Mouse (Mus musculus) G1E-ER4 (cell line): ENCODE measurements around the gene Gm20388. TPM values are rescaled to one million over a fixed set of nuclear protein-coding genes. Genes with fewer than 3 reads are reported as not detected.

Source experiments
- GATA1 ChIP-seq: IDR thresholded peaks from one replicate; pipeline ENCODE4 v1.8.0; 2012; ENCODE audit warnings: low read length, inconsistent platforms
- polyA plus RNA-seq: library from polyadenylated mRNA; stranded (reverse); fragments of >175 nt; gene quantifications from 2 replicates; pipeline ENCODE4 v1.2.3, GENCODE M21; 2012

The Gm20388 gene
- polyA plus RNA-seq, 1 experiment: not detected

DNA sequence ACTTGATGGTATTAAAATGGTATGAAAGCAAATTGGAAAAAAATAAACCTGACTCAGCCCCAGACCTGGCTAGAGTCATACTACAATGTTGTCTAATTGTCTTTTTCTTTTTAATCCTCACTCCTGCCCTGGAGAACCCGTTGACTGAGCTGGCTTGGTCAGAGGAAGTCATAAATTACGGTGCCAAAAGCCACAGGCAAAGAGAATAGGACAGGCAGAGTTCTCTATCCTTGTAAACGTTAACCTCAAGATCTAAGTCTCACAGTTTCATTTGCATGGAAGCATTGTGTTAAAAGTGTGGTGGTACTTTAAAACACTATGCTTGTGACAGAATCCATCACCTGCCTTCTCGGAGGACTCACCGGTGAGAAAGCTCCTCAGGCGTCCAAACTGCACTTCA is 4097.2 kb downstream of the Gm20388 start:
- no peak for TF ChIP-seq GATA1

DNA sequence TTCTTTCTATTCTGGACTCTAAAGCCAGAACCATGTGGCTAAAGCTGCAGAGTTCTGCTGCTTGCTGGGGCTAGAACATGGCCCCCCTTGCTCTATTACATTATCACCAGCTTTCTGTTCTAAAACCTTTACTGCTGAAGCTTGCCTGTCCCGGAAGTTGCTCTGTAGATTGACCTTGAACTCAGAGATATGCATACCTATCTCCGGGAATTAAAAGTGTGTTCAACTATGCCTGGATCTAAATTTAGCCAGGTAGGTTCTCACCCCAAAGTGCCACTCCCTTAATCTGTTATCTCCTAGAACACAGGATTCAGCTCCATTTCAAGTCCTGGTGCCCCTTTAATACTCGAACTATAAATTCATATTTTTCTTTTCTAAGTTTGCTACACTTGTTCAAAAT is 4100.9 kb downstream of the Gm20388 start:
- TF ChIP-seq GATA1: no peak

DNA sequence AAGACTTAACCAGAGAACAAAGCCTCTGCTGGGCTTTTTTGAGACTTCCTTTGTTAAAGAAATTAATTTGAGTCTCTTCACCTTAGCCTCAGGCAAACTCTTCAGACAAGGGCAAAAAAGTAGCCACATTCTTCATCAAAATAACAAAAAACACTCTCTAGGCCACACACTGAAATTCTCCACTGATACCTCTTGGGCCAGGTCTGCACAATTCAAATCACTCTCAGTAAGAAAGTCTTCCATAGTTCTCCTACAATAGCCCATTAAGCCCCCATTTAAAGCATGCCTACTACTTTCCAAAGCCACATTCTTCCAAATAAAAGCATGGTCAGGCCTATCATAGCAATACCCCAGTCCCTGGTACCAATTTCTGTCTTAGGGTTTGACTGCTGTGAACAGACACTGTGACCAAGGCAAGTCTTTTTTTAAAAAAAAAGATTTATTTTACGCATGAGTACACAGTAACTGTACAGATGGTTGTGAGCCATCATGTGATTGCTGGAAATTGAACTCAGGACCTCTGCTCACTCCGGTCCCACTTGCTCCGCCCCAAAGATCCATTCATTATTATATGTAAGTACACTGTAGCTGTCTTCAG is 4101.4 kb downstream of the Gm20388 start:
- no peak for TF ChIP-seq GATA1

DNA sequence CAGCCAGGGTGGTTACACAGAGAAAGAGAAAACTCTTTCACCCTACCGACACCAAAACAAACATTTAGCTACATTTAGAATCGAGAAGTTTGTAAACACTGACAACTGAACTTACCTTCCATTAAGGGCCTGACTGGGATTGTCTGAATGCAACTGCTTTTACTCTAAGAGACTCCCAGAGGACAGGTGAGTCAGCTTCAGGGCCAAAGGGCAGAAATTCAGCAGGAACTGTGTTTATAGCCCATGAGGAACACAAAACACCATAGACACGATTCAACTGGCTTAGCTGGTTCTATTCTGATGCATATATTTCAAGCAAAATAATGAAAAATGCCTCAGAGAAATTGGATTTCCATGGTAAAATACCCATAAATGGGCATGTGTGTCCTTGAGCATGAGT is 4104.1 kb downstream of the Gm20388 start:
- no peak for TF ChIP-seq GATA1

DNA sequence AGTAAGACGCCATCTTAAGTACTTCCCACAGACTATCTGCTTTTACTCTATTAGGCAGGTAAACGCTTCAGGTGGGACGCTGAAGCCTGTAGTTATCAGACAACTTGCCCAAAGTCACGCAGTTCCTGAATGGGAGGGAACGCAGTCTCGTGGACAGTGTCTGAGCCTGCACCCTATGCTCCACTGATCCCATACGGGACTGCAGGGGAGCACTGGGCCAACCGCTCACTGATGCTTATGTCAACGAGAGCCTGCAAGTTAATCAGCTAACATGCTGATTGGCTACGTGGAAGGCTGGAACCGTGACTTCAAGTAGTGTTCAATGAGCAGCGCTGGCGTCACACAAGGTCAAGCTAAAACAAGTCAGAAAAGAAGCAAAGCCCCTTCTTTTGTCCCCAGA is 4109.1 kb downstream of the Gm20388 start:
- no peak for TF ChIP-seq GATA1

DNA sequence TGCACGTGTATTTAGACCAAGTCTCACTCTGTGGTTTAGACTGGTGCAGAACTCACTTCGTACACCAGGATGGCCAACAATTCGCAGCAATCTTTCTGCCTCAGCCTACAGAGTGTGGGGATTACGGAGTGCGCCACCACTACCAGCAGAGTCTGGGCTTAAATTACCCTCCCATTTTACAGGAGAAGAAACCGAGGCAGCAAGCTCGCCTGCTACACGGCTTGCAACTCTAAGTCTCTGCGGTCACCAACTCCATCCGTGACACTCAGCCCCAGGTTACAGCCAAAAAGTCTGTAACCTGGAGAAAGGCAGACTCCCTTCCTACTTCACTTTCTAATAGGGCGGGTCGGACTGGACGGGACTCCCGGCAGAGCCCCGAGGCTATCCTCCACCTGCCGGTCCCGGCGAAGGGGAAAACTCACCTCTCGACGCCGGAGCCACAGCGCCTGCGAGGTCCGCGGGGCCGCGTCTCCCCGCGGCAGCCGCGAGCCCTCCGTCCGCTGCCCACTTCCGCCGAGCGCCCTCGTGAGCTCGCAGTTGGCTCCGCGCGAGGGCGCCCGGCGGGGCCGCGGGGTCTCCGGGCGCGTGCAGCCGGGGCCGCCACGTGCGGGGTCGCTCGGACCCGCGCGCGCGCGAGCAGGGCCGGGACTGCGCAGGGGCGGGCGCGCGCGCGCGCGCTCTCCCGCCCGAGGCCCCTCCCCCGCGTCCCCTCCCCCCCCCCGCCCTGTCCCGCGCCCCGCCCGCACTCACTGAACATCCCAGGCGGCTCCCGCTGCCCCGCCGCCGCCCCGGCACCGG is 4110.0 kb downstream of the Gm20388 start:
- no peak for TF ChIP-seq GATA1

DNA sequence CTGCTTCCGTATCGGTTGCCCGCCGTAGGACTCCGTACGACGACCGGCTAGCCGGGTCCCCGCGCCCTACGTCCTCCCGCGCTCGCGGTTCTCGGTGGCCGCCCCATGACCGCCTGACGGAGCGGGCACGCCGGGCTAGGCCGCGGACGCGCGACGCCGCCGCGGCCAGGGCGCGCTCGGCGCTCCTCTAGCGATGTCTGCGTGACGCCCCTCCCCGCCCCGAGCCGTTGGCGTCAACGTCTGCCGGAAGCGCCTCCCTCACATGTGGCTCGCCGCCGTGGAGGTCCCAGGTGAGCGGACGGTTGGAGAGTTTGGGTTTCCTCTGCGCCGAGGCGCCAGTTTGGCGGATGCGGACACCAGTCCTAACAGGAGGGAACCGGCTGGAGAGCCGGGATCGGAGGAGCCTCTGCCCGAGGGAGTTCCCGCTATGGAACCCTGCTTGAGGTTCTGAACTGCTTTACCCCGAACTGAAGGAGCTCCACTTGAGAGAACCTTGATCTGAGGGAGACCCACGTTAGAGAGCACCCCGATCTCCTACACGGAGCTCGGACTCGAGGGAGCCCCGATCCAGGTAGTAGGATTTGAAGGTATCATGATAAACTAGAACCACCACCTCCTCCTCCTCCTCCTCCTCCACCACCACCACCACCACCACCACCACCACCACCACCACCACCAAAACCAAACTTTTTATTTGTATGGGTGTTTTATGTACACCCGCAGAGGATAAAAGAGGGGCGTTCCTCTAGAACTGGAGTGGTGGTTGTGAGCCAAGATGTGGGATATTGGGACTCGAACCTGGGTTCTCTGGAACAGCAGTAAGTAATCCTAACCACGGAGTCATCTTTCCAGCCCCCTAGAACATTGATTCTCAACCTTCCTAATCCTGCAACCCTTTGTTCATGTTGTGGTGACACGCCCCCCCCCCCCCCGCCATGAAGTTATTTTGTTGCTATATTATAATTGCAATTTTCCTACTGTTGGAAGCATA is 4110.9 kb downstream of the Gm20388 start, which contains the start of the genes Taf5l and Urb2:
Gene Taf5l, minus strand, starts transcription at position 161 of the 991 bp plus-strand sequence.
Gene Urb2, plus strand, starts transcription at position 272 of the 991 bp plus-strand sequence.
- TF ChIP-seq GATA1: no peak

DNA sequence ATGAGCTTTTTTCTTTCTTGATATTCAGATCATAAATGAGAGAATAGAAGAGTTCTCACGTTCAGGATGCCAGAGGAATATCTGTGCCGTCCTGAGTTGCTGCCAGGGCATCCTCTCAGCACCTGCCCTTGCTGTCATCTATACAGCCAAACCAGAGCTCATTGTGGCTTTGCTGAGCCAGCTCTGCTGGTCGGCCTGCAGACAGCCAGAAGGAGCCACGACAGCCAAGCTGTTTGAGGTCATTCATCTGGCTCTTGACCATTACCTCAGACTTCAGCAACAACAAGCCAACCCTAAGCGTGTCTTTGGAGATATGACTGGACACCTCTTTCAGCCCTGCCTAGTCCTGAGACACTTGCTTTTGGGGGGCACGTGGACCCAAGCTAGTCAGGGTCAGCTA is 4117.2 kb downstream of the Gm20388 start:
- TF ChIP-seq GATA1: no peak

DNA sequence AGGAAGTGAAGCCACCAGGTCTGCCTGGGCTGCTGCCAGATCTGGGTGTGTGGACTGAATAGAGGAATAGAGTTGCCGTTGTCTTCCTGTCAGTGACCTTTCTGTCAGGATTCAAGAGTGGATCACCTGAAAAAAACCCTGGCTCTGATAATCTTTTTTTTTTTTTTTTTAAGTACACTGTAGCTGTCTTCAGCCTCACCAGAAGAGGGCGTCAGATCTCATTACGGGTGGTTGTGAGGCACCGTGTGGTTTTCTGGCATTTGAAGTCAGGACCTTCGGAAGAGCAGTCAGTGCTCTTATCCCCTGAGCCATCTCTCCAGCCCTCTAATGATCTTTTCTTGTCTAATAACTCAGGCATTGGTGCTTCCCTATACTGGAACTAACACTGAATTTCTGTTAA is 4122.8 kb downstream of the Gm20388 start:
- TF ChIP-seq GATA1: no peak

DNA sequence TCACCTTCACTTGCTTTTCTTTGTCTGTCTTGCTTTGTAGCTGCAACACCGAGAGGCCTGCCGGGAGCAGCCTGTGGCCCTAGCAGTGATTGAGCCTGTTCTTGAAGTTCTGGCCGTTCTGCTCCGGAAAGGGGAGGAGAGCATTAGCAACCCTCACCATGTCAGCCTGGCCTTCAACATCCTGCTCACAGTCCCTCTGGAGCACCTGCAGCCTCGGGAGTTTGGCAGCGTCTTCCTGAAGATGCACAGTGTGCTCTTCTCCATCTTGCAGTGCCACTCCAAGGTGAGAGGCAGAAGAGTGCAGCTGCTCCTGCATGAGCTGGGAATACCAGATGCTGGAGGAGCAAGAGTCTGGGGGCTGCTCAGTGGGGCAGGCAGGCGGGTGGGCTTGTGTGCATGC is 4127.5 kb downstream of the Gm20388 start:
- TF ChIP-seq GATA1: no peak

DNA sequence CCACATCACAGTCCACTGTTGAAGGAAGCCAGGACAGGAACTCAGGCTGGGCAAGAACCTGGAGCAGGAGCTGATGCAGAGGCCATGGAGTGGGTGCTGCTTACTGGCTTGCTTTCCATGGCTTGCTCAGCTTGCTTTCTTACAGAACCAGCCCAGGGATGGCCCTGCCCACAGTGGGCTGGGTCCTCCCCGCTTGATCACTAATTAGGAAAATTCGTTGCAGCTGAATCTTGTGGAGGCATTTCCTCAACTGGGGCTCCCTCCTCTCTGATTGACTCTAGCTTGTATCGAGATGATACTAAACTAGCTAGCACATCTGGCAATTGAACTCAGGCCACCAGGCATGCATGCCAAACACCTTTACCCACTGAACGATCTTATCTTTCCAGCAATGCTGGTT is 4128.7 kb downstream of the Gm20388 start:
- TF ChIP-seq GATA1: no peak

DNA sequence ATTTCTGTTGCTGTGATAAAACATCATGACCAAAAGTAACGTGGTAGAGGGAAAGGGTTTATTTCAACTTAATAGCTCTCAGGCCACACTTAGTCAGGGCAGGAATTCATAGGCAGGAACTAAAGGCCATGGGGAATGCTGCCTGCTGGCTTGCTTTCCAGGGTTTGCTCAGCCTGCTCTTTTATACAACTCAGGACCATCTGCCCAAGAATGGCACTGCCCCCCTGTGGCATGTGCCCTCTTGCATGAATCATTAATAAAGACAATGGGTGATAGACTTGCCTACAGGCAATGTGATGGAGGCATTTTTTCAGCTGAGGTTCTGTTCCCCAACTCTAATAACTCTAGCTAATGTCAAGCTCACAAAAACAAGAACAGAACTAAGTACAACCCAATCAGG is 4131.6 kb downstream of the Gm20388 start:
- TF ChIP-seq GATA1: no peak

DNA sequence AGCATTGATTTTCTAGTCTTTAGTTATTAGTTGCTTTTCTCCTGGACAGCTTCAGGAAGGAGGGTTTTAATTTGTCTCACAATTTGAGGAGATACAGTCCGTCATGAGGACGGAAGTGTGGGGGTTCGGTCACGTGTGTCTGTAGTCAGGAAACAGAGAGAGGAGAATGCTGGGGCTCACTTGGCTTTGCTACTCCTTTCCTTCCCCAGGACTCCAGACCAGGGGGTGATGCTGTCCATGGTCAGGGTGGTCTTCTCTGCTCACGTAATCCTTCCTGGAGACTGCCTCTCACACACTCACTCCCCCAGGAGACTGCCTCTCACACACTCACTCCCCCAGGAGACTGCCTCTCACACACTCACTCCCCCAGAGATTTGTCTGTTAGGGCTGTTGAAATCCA is 4133.8 kb downstream of the Gm20388 start:
- TF ChIP-seq GATA1: no peak

DNA sequence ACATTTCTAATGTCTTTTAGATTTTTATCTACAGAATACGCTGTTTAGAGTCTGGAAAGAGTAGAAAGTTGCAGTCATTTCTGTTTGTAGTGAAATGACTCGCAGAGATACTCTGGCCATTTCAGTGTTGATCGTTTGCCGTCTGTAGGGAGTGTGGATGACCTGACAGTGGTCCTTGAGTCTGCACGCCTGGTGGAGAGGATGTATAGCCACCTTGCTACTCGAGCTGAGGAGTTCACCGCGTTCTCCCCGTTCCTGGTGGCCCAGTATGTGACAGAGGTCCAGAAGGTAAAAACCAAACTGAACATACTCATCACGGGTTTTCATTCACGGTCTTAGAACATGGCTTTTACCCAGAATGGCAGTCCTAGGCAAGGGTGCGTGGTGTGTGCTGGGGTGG is 4134.3 kb downstream of the Gm20388 start:
- TF ChIP-seq GATA1: no peak

DNA sequence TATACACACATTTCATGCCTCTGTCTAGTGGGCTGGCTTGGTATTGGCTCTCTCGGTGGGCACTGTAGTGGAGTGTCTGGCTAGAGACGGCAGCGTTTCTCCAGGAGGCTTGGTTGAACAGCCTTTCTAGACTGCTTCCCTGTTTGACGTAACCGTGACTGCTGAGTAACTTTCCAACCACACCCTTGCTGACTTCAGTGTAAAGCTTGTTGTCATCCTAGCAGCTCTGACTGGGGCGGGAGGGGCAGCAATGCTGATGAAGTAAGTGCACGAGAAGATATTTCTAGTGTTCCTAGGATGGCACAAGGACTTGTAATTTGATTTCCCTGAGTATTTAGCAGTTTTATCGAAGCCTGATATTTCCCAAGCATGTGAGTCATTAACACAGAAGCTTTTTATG is 4135.2 kb downstream of the Gm20388 start:
- TF ChIP-seq GATA1: no peak

DNA sequence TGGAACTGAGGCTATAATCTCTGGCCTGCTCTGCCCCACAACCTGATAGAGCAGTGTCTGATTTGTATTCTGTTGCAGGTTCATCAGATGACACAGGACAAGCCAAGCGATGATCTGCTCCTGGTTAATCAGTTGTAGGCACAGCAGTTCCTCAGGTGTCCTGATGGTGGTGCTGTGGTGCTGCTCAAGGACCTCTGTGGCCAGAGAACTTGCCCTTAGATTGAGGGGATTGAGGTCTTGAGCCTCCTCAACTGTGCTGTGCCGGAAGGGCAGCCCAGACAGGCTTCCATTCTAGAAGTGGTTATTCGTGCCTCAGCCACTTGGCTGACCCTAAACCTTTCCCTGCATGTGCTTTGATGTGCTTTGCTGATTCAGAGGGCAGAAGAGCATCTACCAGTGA is 4141.5 kb downstream of the Gm20388 start:
- no peak for TF ChIP-seq GATA1
